Mouse (Mus musculus) olfactory bulb, adult 2 months (tissue): Measurements from ENCODE around the gene Dixdc1. TPM values are rescaled to one million over a fixed set of nuclear protein-coding genes. Genes with fewer than 3 reads are reported as not detected.
"Not testable (repeated sequence)": the region's sequence is repeated elsewhere in the genome, so short reads cannot be mapped to it uniquely, and the experiment has no call there.

Experiments used
- H3K27ac ChIP-seq: fragments of 200-500 bp; 2 replicates; pipeline ENCODE4 v1.5.1; 2012; ENCODE audit warnings: low read depth, low read length; ENCODE audit not compliant: insufficient read depth
- H3K4me1 ChIP-seq: fragments of 200-500 bp; 2 replicates; pipeline ENCODE4 v1.6.1; 2012; ENCODE audit warnings: low read length; ENCODE audit not compliant: control insufficient read depth, insufficient read depth
- H3K4me3 ChIP-seq: fragments of 200-500 bp; 2 replicates; pipeline ENCODE4 v1.5.1; 2012; ENCODE audit warnings: mild to moderate bottlenecking, low read depth, low read length, moderate library complexity; ENCODE audit not compliant: insufficient read depth
- CTCF ChIP-seq: fragments of 200-500 bp; IDR thresholded peaks from 2 replicates; pipeline ENCODE4 v1.5.1; 2012; ENCODE audit warnings: low read depth, mild to moderate bottlenecking, low read length, moderate library complexity; ENCODE audit not compliant: insufficient read depth
- POLR2A ChIP-seq: fragments of 200-500 bp; IDR thresholded peaks from 2 replicates; pipeline ENCODE4 v1.6.1; 2012; ENCODE audit warnings: mild to moderate bottlenecking, low read depth, low read length, moderate library complexity; ENCODE audit not compliant: insufficient read depth
- WGBS: fragments of 180-500 bp; shearing (Covaris S2); methylation state at CpG from one replicate; pipeline ENCODE4 v1.1.7; 2018; 5-methylcytosine and 5-hydroxymethylcytosine counted together
- polyA plus RNA-seq: library from polyadenylated mRNA; stranded (reverse); fragments of >200 nt; gene quantifications from 2 replicates; pipeline ENCODE4 v1.2.4, GENCODE M21; 2012; ENCODE audit warnings: low replicate concordance; ENCODE audit not compliant: missing spikeins, insufficient read depth, insufficient read length

The Dixdc1 gene
- polyA plus RNA-seq, 1 experiment: not detected

- no peak for TF ChIP-seq CTCF
- TF ChIP-seq POLR2A: no peak
- no peak overlapping the region for H3K4me3 ChIP-seq
- 97% methylated on average over 11 of the region's 11 CpGs for WGBS
- H3K4me1 ChIP-seq: no peaks in the 10 kb centered on the region
- no peak overlapping the region for H3K27ac ChIP-seq
Observed at GRCm38 (mm10) chr9:50634270-50634669, 105.0 kb downstream of the Dixdc1 start.

DNA sequence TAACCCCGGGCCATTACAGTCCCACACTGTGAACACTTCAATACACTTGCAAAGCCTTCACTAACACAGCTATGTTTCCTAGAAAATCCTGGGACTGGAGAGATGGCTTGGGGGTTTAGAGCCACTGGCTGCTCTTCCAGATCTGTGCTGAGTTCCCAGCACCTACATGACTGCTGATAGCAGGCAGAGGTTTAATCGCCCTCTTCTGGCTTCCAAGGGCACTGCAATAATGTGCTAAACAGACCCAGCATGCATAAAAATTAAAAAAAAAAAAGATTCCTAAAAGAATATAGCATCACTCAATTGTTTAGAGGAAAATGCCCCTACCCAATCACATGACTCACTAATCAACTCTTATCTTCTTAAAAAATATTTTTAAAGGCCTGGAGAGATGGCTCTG lies 106.3 kb downstream of the Dixdc1 start:
- H3K4me3 ChIP-seq: no peak overlapping the region
- TF ChIP-seq CTCF (no peak), POLR2A (no peak)
- H3K4me1 ChIP-seq: no peaks in the 10 kb centered on the region
- 59% methylated on average over 2 of the region's 2 CpGs for WGBS
- no peak overlapping the region for H3K27ac ChIP-seq

DNA sequence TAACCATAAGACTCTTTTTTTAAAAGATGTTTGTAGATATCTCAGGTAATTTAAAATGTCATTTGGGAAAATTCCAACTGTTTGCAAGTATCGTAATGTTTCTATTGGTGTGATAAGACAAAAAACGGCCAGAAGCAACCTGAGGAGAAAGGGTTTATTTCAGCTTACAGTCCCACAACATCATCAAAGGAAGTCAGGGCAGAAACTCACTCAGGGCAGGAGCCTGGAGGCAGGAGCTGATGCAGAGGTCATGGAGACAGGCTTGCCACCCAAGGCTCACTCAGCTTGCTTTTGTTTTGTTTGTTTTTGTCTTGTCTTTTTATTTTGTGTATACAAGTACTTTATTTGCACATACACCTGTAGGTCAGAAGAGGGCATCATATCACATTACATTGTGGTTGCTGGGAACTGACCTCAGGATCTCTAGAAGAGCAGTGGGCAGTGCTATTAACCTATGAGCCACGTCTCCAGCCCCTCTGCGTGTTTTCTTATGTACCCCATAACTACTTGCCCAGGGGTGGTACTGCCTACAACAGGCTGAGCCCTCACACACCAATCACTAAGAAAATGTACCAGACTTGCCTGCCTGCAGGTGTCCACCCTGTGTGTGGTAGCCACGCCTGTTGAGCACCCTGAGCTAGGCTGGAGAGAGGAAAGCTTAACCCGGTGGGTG lies 107.2 kb downstream of the Dixdc1 start:
- 90% methylated on average over 6 of the region's 6 CpGs for WGBS
- no peak overlapping the region for H3K27ac ChIP-seq
- TF ChIP-seq CTCF (no peak), POLR2A (no peak)
- H3K4me1 ChIP-seq: no peaks in the 10 kb centered on the region
- H3K4me3 ChIP-seq: no peak overlapping the region

GRCm38 (mm10) chr9:50630903-50631302 lies 108.4 kb downstream of the Dixdc1 start:
- WGBS: 86% methylated on average over 6 of the region's 8 CpGs
- H3K4me3 ChIP-seq, H3K27ac ChIP-seq, H3K4me1 ChIP-seq: not testable (repeated sequence)

GRCm38 (mm10) chr9:50617794-50618330 lies 121.5 kb downstream of the Dixdc1 start:
- 60% methylated on average over 9 of the region's 9 CpGs for WGBS
- H3K27ac ChIP-seq: no peak overlapping the region
- no peak for TF ChIP-seq CTCF
- no peak for TF ChIP-seq POLR2A

GRCm38 (mm10) chr9:50616766-50617603 lies 122.3 kb downstream of the Dixdc1 start, which contains the start of the genes Pih1d2 and Nkapd1:
Gene Pih1d2 (plus strand): TSS chr9:50617321.
Gene Nkapd1 (minus strand): TSS chr9:50617464.
- peak within 1 kb of the TSS; percentile 86 for H3K27ac ChIP-seq
- under 1% methylated on average over 81 of the region's 81 CpGs for WGBS
- H3K4me3 ChIP-seq: peak within 1 kb of the TSS; percentile 87
- H3K4me1 ChIP-seq: no peaks in the 10 kb centered on the region
- TF ChIP-seq POLR2A: no peak
- TF ChIP-seq CTCF: no peak

More at GRCm38 (mm10) chr9:50617794-50618330, 121.5 kb downstream of the Dixdc1 start:
- Histone ChIP-seq H3K4me1 (no peaks in the 10 kb centered on the region), H3K4me3 (no peak overlapping the region)

GRCm38 (mm10) chr9:50616161-50616560 lies 123.2 kb downstream of the Dixdc1 start:
- Histone ChIP-seq H3K4me1 (no peaks in the 10 kb centered on the region), H3K27ac (no peak overlapping the region), H3K4me3 (peak overlapping the region; percentile 87)
- no peak for TF ChIP-seq CTCF
- TF ChIP-seq POLR2A: no peak
- 31% methylated on average over 11 of the region's 11 CpGs for WGBS

Other genes with a start within 250 kb of the Dixdc1 start
- gene Plet1, start 245.0 kb downstream of the Dixdc1 start, polyA plus RNA-seq: not detected in 2 replicates
- not detected in 2 replicates for gene Pts, start 210.8 kb downstream of the Dixdc1 start, polyA plus RNA-seq
- not detected in 2 replicates for gene Il18, start 184.7 kb downstream of the Dixdc1 start, polyA plus RNA-seq
- gene Bco2, start 184.3 kb downstream of the Dixdc1 start, polyA plus RNA-seq: not detected in 2 replicates
- not detected in 2 replicates for gene Tex12, start 178.2 kb downstream of the Dixdc1 start, polyA plus RNA-seq
- not detected in 2 replicates for gene Sdhd, start 135.7 kb downstream of the Dixdc1 start, polyA plus RNA-seq
- gene Timm8b, start 135.6 kb downstream of the Dixdc1 start, polyA plus RNA-seq: not detected in 2 replicates
- gene Pih1d2, start 122.2 kb downstream of the Dixdc1 start, polyA plus RNA-seq: not detected in 2 replicates
- not detected in 2 replicates for gene Nkapd1, start 122.1 kb downstream of the Dixdc1 start, polyA plus RNA-seq
- not detected in 2 replicates for gene Dlat, start 79.7 kb downstream of the Dixdc1 start, polyA plus RNA-seq
- gene 2310030G06Rik, start 7.0 kb upstream of the Dixdc1 start, polyA plus RNA-seq: not detected in 2 replicates
- gene Cryab, start 11.8 kb upstream of the Dixdc1 start, polyA plus RNA-seq: not detected in 2 replicates
- gene Hspb2, start 12.8 kb upstream of the Dixdc1 start, polyA plus RNA-seq: not detected in 2 replicates
- gene Fdxacb1, start 28.7 kb upstream of the Dixdc1 start, polyA plus RNA-seq: not detected in 2 replicates
- gene Alg9, start 35.5 kb upstream of the Dixdc1 start, polyA plus RNA-seq: not detected in 2 replicates
- not detected in 2 replicates for gene 1110032A03Rik, start 36.0 kb upstream of the Dixdc1 start, polyA plus RNA-seq
- gene Ppp2r1b, start 105.8 kb upstream of the Dixdc1 start, polyA plus RNA-seq: not detected in 2 replicates